Mouse (Mus musculus): ENCODE data around the gene Fgf2. TPM values are rescaled to one million over a fixed set of nuclear protein-coding genes. Genes with fewer than 3 reads are reported as not detected.

The Fgf2 gene
- polyA plus RNA-seq, 1 experiment from 2014 or later: 0.83 TPM

GRCm38 (mm10) chr3:37414413-37414960 is 66.3 kb downstream of the Fgf2 start:
- 58% methylated on average over 14 of the region's 14 CpGs for WGBS
- Histone ChIP-seq H3K4me2 (ENCODE audit: low read depth, low read length, severe bottlenecking) (no peak overlapping the region), H3K4me1 (replicated peaks; ENCODE audit: control insufficient read depth, insufficient read depth, low read length) (peaks cover 3% of the 10 kb centered on the region; the same call in 1 of the 2 replicates), H3K36me3 (ENCODE audit: control insufficient read depth, insufficient read depth, low read length) (no peaks in the 10 kb centered on the region), H3K9me3 (ENCODE audit: control insufficient read depth, low read length) (no peaks in the 10 kb centered on the region), H3K27ac (ENCODE audit: low read depth, low read length) (no peak overlapping the region), H3K27me3 (ENCODE audit: control insufficient read depth, insufficient read depth, low read length) (no peaks in the 10 kb centered on the region), H3K4me3 (ENCODE audit: low read depth, low read length) (no peak overlapping the region), H3K9ac (ENCODE audit: low read length) (no peak overlapping the region)
- no peak for ATAC-seq (replicated peaks; ENCODE audit: low FRiP score)
- peak; percentile 84 for DNase-seq (ENCODE audit: low spot score)

- DNase-seq (ENCODE audit: low spot score) (no peak), ATAC-seq (replicated peaks; ENCODE audit: low FRiP score) (no peak)
- H3K27me3 ChIP-seq (ENCODE audit: control insufficient read depth, insufficient read depth, low read length): no peaks in the 10 kb centered on the region
- no peaks in the 10 kb centered on the region for H3K36me3 ChIP-seq (ENCODE audit: control insufficient read depth, insufficient read depth, low read length)
- peak overlapping the region; percentile 74 for H3K4me3 ChIP-seq (ENCODE audit: low read depth, low read length)
- no peak overlapping the region for H3K27ac ChIP-seq (ENCODE audit: low read depth, low read length)
- H3K4me2 ChIP-seq (ENCODE audit: low read depth, low read length, severe bottlenecking): peak overlapping the region; percentile 56
- H3K9ac ChIP-seq (ENCODE audit: low read length): peak overlapping the region; percentile 78
- H3K4me1 ChIP-seq (replicated peaks; ENCODE audit: control insufficient read depth, insufficient read depth, low read length): peaks cover 6% of the 10 kb centered on the region; the same call in 1 of the 2 replicates
- WGBS: 84% methylated on average over 5 of the region's 5 CpGs
- H3K9me3 ChIP-seq (ENCODE audit: control insufficient read depth, low read length): no peaks in the 10 kb centered on the region
These were observed 70.2 kb downstream of the Fgf2 start for GRCm38 (mm10) chr3:37418341-37418740.

GRCm38 (mm10) chr3:37418961-37419457 is 70.9 kb downstream of the Fgf2 start:
- peak overlapping the region; percentile 72 for H3K27ac ChIP-seq (ENCODE audit: low read depth, low read length)
- no peaks in the 10 kb centered on the region for H3K27me3 ChIP-seq (ENCODE audit: control insufficient read depth, insufficient read depth, low read length)
- peak overlapping the region; percentile 78 for H3K9ac ChIP-seq (ENCODE audit: low read length)
- H3K9me3 ChIP-seq (ENCODE audit: control insufficient read depth, low read length): no peaks in the 10 kb centered on the region
- H3K4me1 ChIP-seq (replicated peaks; ENCODE audit: control insufficient read depth, insufficient read depth, low read length): peaks cover 6% of the 10 kb centered on the region; the same call in 1 of the 2 replicates
- WGBS: under 1% methylated on average over 30 of the region's 30 CpGs
- H3K4me2 ChIP-seq (ENCODE audit: low read depth, low read length, severe bottlenecking): peak overlapping the region; percentile 56
- DNase-seq (ENCODE audit: low spot score) (no peak), ATAC-seq (replicated peaks; ENCODE audit: low FRiP score) (no peak; the same call in 1 of the 2 replicates)
- no peaks in the 10 kb centered on the region for H3K36me3 ChIP-seq (ENCODE audit: control insufficient read depth, insufficient read depth, low read length)
- peak overlapping the region; percentile 74 for H3K4me3 ChIP-seq (ENCODE audit: low read depth, low read length)

GRCm38 (mm10) chr3:37419458-37419991 is 71.4 kb downstream of the Fgf2 start, which contains the start of gene Spata5:
Gene Spata5 (plus strand): TSS chr3:37419896.
- no peaks in the 10 kb centered on the region for H3K27me3 ChIP-seq (ENCODE audit: control insufficient read depth, insufficient read depth, low read length)
- H3K9me3 ChIP-seq (ENCODE audit: control insufficient read depth, low read length): no peaks in the 10 kb centered on the region
- H3K4me1 ChIP-seq (replicated peaks; ENCODE audit: control insufficient read depth, insufficient read depth, low read length): peaks cover 6% of the 10 kb centered on the region; the same call in 1 of the 2 replicates
- WGBS: under 1% methylated on average over 47 of the region's 50 CpGs
- H3K9ac ChIP-seq (ENCODE audit: low read length): peak within 1 kb of the TSS; percentile 78
- peak within 1 kb of the TSS; percentile 95 for H3K4me3 ChIP-seq (ENCODE audit: low read depth, low read length)
- peak within 1 kb of the TSS; percentile 84 for H3K4me2 ChIP-seq (ENCODE audit: low read depth, low read length, severe bottlenecking)
- peak within 1 kb of the TSS; percentile 81 for H3K27ac ChIP-seq (ENCODE audit: low read depth, low read length)
- ATAC-seq (replicated peaks; ENCODE audit: low FRiP score) (peak; percentile 96), DNase-seq (ENCODE audit: low spot score) (peak; percentile 100)
- no peaks in the 10 kb centered on the region for H3K36me3 ChIP-seq (ENCODE audit: control insufficient read depth, insufficient read depth, low read length)

- DNase-seq (ENCODE audit: low spot score) (peak; percentile 96), ATAC-seq (replicated peaks; ENCODE audit: low FRiP score) (peak; percentile 89)
- H3K9ac ChIP-seq (ENCODE audit: low read length): peak within 1 kb of the TSS; percentile 78
- WGBS: 0% methylated on average over 50 of the region's 50 CpGs
- H3K27me3 ChIP-seq (ENCODE audit: control insufficient read depth, insufficient read depth, low read length): no peaks in the 10 kb centered on the region
- H3K4me3 ChIP-seq (ENCODE audit: low read depth, low read length): peak within 1 kb of the TSS; percentile 95
- H3K9me3 ChIP-seq (ENCODE audit: control insufficient read depth, low read length): no peaks in the 10 kb centered on the region
- peak within 1 kb of the TSS; percentile 84 for H3K4me2 ChIP-seq (ENCODE audit: low read depth, low read length, severe bottlenecking)
- peak within 1 kb of the TSS; percentile 81 for H3K27ac ChIP-seq (ENCODE audit: low read depth, low read length)
- H3K4me1 ChIP-seq (replicated peaks; ENCODE audit: control insufficient read depth, insufficient read depth, low read length): peaks cover 6% of the 10 kb centered on the region; the same call in 1 of the 2 replicates
- no peaks in the 10 kb centered on the region for H3K36me3 ChIP-seq (ENCODE audit: control insufficient read depth, insufficient read depth, low read length)
These were observed 71.9 kb downstream of the Fgf2 start, which contains the start of gene Nudt6 for GRCm38 (mm10) chr3:37420072-37420471. Gene Nudt6 (minus strand): TSS chr3:37420211.

- Histone ChIP-seq H3K9ac (ENCODE audit: low read length) (peak overlapping the region; percentile 69), H3K4me3 (ENCODE audit: low read depth, low read length) (peak overlapping the region; percentile 95), H3K4me1 (replicated peaks; ENCODE audit: control insufficient read depth, insufficient read depth, low read length) (peaks cover 6% of the 10 kb centered on the region; the same call in 1 of the 2 replicates), H3K36me3 (ENCODE audit: control insufficient read depth, insufficient read depth, low read length) (no peaks in the 10 kb centered on the region), H3K27me3 (ENCODE audit: control insufficient read depth, insufficient read depth, low read length) (no peaks in the 10 kb centered on the region), H3K9me3 (ENCODE audit: control insufficient read depth, low read length) (no peaks in the 10 kb centered on the region), H3K27ac (ENCODE audit: low read depth, low read length) (peak overlapping the region; percentile 81; the same call in 1 of the 2 replicates), H3K4me2 (ENCODE audit: low read depth, low read length, severe bottlenecking) (peak overlapping the region; percentile 84)
- 0% methylated on average over 23 of the region's 24 CpGs for WGBS
- DNase-seq (ENCODE audit: low spot score): no peak
- no peak for ATAC-seq (replicated peaks; ENCODE audit: low FRiP score)
These were observed 72.5 kb downstream of the Fgf2 start for GRCm38 (mm10) chr3:37420641-37421040.

- no peak for DNase-seq (ENCODE audit: low spot score)
- H3K4me1 ChIP-seq (replicated peaks; ENCODE audit: control insufficient read depth, insufficient read depth, low read length): peaks cover 6% of the 10 kb centered on the region; the same call in 1 of the 2 replicates
- no peaks in the 10 kb centered on the region for H3K9me3 ChIP-seq (ENCODE audit: control insufficient read depth, low read length)
- ATAC-seq (replicated peaks; ENCODE audit: low FRiP score): no peak
- H3K9ac ChIP-seq (ENCODE audit: low read length): peak overlapping the region; percentile 69
- H3K4me2 ChIP-seq (ENCODE audit: low read depth, low read length, severe bottlenecking): peak overlapping the region; percentile 84
- no peaks in the 10 kb centered on the region; the same call in 1 of the 2 replicates for H3K36me3 ChIP-seq (ENCODE audit: control insufficient read depth, insufficient read depth, low read length)
- peak overlapping the region; percentile 95 for H3K4me3 ChIP-seq (ENCODE audit: low read depth, low read length)
- WGBS: 24% methylated on average over 3 of the region's 3 CpGs
- H3K27me3 ChIP-seq (ENCODE audit: control insufficient read depth, insufficient read depth, low read length): no peaks in the 10 kb centered on the region
- H3K27ac ChIP-seq (ENCODE audit: low read depth, low read length): no peak overlapping the region
These were observed 73.0 kb downstream of the Fgf2 start for GRCm38 (mm10) chr3:37421179-37421578.

GRCm38 (mm10) chr3:37426069-37426468 is 77.9 kb downstream of the Fgf2 start:
- Histone ChIP-seq H3K36me3 (ENCODE audit: control insufficient read depth, insufficient read depth, low read length) (no peaks in the 10 kb centered on the region; the same call in 1 of the 2 replicates), H3K27me3 (ENCODE audit: control insufficient read depth, insufficient read depth, low read length) (no peaks in the 10 kb centered on the region), H3K4me3 (ENCODE audit: low read depth, low read length) (no peak overlapping the region), H3K9ac (ENCODE audit: low read length) (no peak overlapping the region), H3K27ac (ENCODE audit: low read depth, low read length) (no peak overlapping the region), H3K9me3 (ENCODE audit: control insufficient read depth, low read length) (no peaks in the 10 kb centered on the region), H3K4me2 (ENCODE audit: low read depth, low read length, severe bottlenecking) (no peak overlapping the region), H3K4me1 (replicated peaks; ENCODE audit: control insufficient read depth, insufficient read depth, low read length) (peaks cover 4% of the 10 kb centered on the region; the same call in 1 of the 2 replicates)
- WGBS: 95% methylated on average over 3 of the region's 3 CpGs
- ATAC-seq (replicated peaks; ENCODE audit: low FRiP score): no peak
- DNase-seq (ENCODE audit: low spot score): no peak
